Mouse (Mus musculus) kidney, postnatal 25 days (tissue): ENCODE measurements at regions not wholly inside any gene's neighbourhood (a gene's known extent, or its start where the extent isn't known, plus 50 kb on each side); places are given as distances from the start of the nearest gene placed in this dataset.

ENCODE experiments used
- DNase-seq, 2 experiments: peaks; one replicate each; pipeline ENCODE4 v3.0.0; 2021; ENCODE audit warnings: mixed read lengths in 2 of 2

- no peak for DNase-seq
These were observed 110.0 kb upstream of the Ccdc54 start for GRCm38 (mm10) chr16:50700811-50701517.

GRCm38 (mm10) chr16:50700123-50700522 lies 109.2 kb upstream of the Ccdc54 start:
- no peak for DNase-seq

GRCm38 (mm10) chr16:50697722-50698121 lies 106.8 kb upstream of the Ccdc54 start:
- no peak for DNase-seq

- no peak for DNase-seq
These were observed 105.1 kb upstream of the Ccdc54 start for GRCm38 (mm10) chr16:50696052-50696451.

- no peak for DNase-seq
These were observed 103.1 kb upstream of the Ccdc54 start for GRCm38 (mm10) chr16:50694045-50694444.

- no peak for DNase-seq
These were observed 99.9 kb upstream of the Ccdc54 start for GRCm38 (mm10) chr16:50690818-50691217.

GRCm38 (mm10) chr16:50689525-50689924 lies 98.6 kb upstream of the Ccdc54 start:
- DNase-seq: no peak

- no peak for DNase-seq
These were observed 98.0 kb upstream of the Ccdc54 start for GRCm38 (mm10) chr16:50688818-50689506.

GRCm38 (mm10) chr16:50679698-50680097 lies 88.7 kb upstream of the Ccdc54 start:
- DNase-seq: peak in 1 of 2 experiments; percentile 10

- no peak for DNase-seq
These were observed 82.4 kb upstream of the Ccdc54 start for GRCm38 (mm10) chr16:50673339-50673738.

GRCm38 (mm10) chr16:50672713-50673112 lies 81.8 kb upstream of the Ccdc54 start:
- no peak for DNase-seq

- DNase-seq: no peak
These were observed 80.2 kb upstream of the Ccdc54 start for GRCm38 (mm10) chr16:50671170-50671569.

- no peak for DNase-seq
These were observed 73.3 kb upstream of the Ccdc54 start for GRCm38 (mm10) chr16:50664240-50664639.
